Mouse (Mus musculus) myocyte (in vitro differentiated cells): Measurements from ENCODE around the gene G0s2.

ENCODE experiments used
- MYOD1 ChIP-seq, 3 experiments: IDR thresholded peaks; one replicate each; pipeline ENCODE4 v1.6.1; 2011; ENCODE audit warnings: control low read depth in 2 of 3, low read depth in 2 of 3, mild to moderate bottlenecking in 2 of 3, moderate library complexity in 1 of 3; ENCODE audit not compliant: insufficient read length in 2 of 3, control insufficient read depth in 1 of 3
- POLR2A ChIP-seq: IDR thresholded peaks from one replicate; pipeline ENCODE4 v1.6.1; 2011; ENCODE audit warnings: low read depth, mild to moderate bottlenecking, control low read depth, moderate library complexity; ENCODE audit not compliant: insufficient read length
- POLR2AphosphoS2 ChIP-seq: IDR thresholded peaks from one replicate; pipeline ENCODE4 v1.6.1; 2011; ENCODE audit warnings: low read depth, control low read depth; ENCODE audit not compliant: insufficient read length
- REST ChIP-seq: IDR thresholded peaks from one replicate; pipeline ENCODE4 v1.6.1; 2011; ENCODE audit warnings: mild to moderate bottlenecking, control low read depth, moderate library complexity; ENCODE audit not compliant: insufficient read depth, insufficient read length
- TCF3 ChIP-seq: IDR thresholded peaks from one replicate; pipeline ENCODE4 v1.6.1; 2011; ENCODE audit warnings: low read depth, control low read depth; ENCODE audit not compliant: insufficient read length

- TF ChIP-seq MYOD1 (IDR thresholded peaks at IDR 0.05; ENCODE audit: control insufficient read depth in 1 of 3, insufficient read length in 2 of 3, low read depth in 2 of 3) (no peak), POLR2AphosphoS2 (peak; percentile 72), POLR2A (peak; percentile 14), TCF3 (no peak), REST (no peak)
Measured at GRCm38 (mm10) chr1:193270965-193271763, 1.9 kb downstream of the G0s2 start.
